In the genomic region with DNA sequence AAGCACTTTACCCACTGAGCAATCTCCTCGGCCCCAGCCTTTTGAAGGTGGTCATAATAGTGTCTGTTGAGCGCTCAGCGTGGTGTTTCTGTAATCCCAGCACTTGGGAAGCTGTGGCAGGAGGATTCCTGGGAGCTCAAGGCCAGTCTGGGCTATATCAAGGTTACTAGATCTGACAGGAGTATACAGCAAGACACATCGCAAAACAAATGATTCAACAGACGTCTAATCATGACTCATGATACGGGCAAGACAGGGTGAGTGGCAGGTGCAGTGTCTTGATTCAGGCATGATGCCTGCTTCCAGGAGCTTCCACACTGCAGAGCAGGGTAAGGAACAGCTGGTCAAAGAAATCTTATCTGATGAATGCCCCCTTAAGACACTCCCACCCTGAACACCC, we compare ENCODE assay signal across 26 mouse cellular contexts. TPM values are rescaled to one million over a fixed set of nuclear protein-coding genes. Genes with fewer than 3 reads are reported as not detected.
A peak's percentile ranks its signal among the peaks of the same experiment; 100 is the strongest.
DNase-seq lines count a peak whose midpoint lies in the region; TF ChIP-seq lines count a peak whose summit lies in the region.
"Had no signal": no experiment of that assay in that cellular context is flagged by ENCODE, and none has a peak within 500 bp of the region (broad histone marks: within the 10 kb centered on the region; RNA-seq: fewer than 3 reads in every experiment).

No protein-coding gene starts in this region.

- no peak for TF ChIP-seq CTCF in C2C12 (IDR thresholded peaks at IDR 0.05; ENCODE audit: control insufficient read depth, insufficient read depth, insufficient read length)

- H3K27me3 ChIP-seq in C2C12 (ENCODE audit: control insufficient read depth, insufficient read depth, insufficient read length), result peaks cover 13% of the 10 kb centered on the region

- H3K36me3 ChIP-seq in C2C12 (ENCODE audit: control insufficient read depth, insufficient read depth), result no peaks in the 10 kb centered on the region
- H3K36me3 ChIP-seq: G1E had no signal

- no peaks in the 10 kb centered on the region for H3K79me2 ChIP-seq in C2C12 (ENCODE audit: control insufficient read depth, insufficient read depth)

- H3ac ChIP-seq in C2C12 (ENCODE audit: control insufficient read depth, insufficient read length, low read depth), result no peak overlapping the region

- no peak overlapping the region for H3K4me3 ChIP-seq in C2C12 (ENCODE audit: insufficient read depth, poor library complexity, severe bottlenecking)

- no peaks in the 10 kb centered on the region for H3K79me3 ChIP-seq in C2C12 (ENCODE audit: low read depth)

- peak; percentile 38 to 71 for DNase-seq in adrenal gland, adult (ENCODE audit: inconsistent age in 2 of 2, low spot score in 1 of 2)
- DNase-seq in adrenal gland, postnatal 10 days, result no peak
- peak; percentile 52 for DNase-seq in adrenal gland, adult 2 months
- DNase-seq in adrenal gland, postnatal 25 days, result no peak
- DNase-seq in embryo, embryonic 11 days, result no peak
- DNase-seq: adrenal gland, adult 8-10 months; adrenal gland, postnatal 14 days; B cell, adult 2 months; cerebellum, adult 11 months; cerebellum, adult 11-12 months; cerebellum, adult 18-20 months; cerebellum, adult 2 months; cerebellum, adult 8-10 months; cerebellum, adult 9-10 months; cerebellum, adult 9-11 months; cerebellum, postnatal 10 days had no signal

TF ChIP-seq in C2C12, 6 proteins besides CTCF, POLR2A, EP300 and RAD21:
- TF ChIP-seq USF1 (IDR thresholded peaks at IDR 0.05; ENCODE audit: low read depth), result no peak
- TF ChIP-seq MYOD1 (IDR thresholded peaks at IDR 0.05; ENCODE audit: control insufficient read depth, insufficient read length, low read depth), result peak; percentile 66

RNA-seq across cellular contexts. Expression of a gene that starts 7.3 kb away (rescaled TPM):
- 1 to 10 TPM; 1.1 to 1.6 TPM for total RNA-seq in adrenal gland, postnatal 10 days (2021)
- 1 to 10 TPM; 3.5 to 5.0 TPM for total RNA-seq in adrenal gland, adult 2 months (2021)
- polyA plus RNA-seq in adrenal gland, adult 2 months (2012; rRNA removed), result 3.6 and 5.3 TPM in 2 replicates
- total RNA-seq in adrenal gland, postnatal 25 days (2021), result 1.9 and 2.1 TPM in 2 replicates
- polyA plus RNA-seq in C2C12 (2012; fragmentation: generic; extraction: Trizol), result not detected
- total RNA-seq: CH12.LX, ES-E14, MEL had no signal
- polyA plus RNA-seq: G1E had no signal

RNA-seq across cellular contexts. Expression of a gene that starts 18.2 kb away (rescaled TPM):
- total RNA-seq in adrenal gland, postnatal 10 days (2021), result not detected
- total RNA-seq in adrenal gland, adult 2 months (2021), result not detected
- not detected in 2 replicates for polyA plus RNA-seq in adrenal gland, adult 2 months (2012; rRNA removed)
- total RNA-seq in adrenal gland, postnatal 25 days (2021), result not detected in 2 replicates
- polyA plus RNA-seq in C2C12 (2012; fragmentation: generic; extraction: Trizol), result not detected
- total RNA-seq: adrenal gland, adult 18-20 months; adrenal gland, postnatal 36 days; CH12.LX; ES-E14 had no signal
- polyA plus RNA-seq: activated CD4-positive, CD25-positive, alpha-beta regulatory T cell, adult 4 months; CD4-positive, CD25-positive, alpha-beta regulatory T cell, adult 4 months; G1E had no signal

RNA-seq across cellular contexts. Expression of a gene that starts 19.1 kb away (rescaled TPM):
- total RNA-seq in adrenal gland, postnatal 10 days (2021), result 1 to 10 TPM; 9.7 to 9.8 TPM
- 10 to 100 TPM in 1 of 2 experiments, 1 to 10 TPM in 1; 9.9 to 10.4 TPM for total RNA-seq in adrenal gland, adult 2 months (2021)
- 20.1 and 21.3 TPM in 2 replicates for polyA plus RNA-seq in adrenal gland, adult 2 months (2012; rRNA removed)
- total RNA-seq in adrenal gland, postnatal 25 days (2021), result 11.1 and 13.4 TPM in 2 replicates
- 12.4 TPM for polyA plus RNA-seq in C2C12 (2012; fragmentation: generic; extraction: Trizol)

RNA-seq across cellular contexts. Expression of a gene that starts 37.5 kb away (rescaled TPM):
- total RNA-seq in adrenal gland, postnatal 10 days (2021), result under 1 TPM in 1 of 2 experiments, not detected in 1; 0.24 TPM
- not detected for total RNA-seq in adrenal gland, adult 2 months (2021)
- not detected in 2 replicates for polyA plus RNA-seq in adrenal gland, adult 2 months (2012; rRNA removed)
- total RNA-seq in adrenal gland, postnatal 25 days (2021), result not detected in 2 replicates
- polyA plus RNA-seq in C2C12 (2012; fragmentation: generic; extraction: Trizol), result not detected
- total RNA-seq: adrenal gland, adult 18-20 months; adrenal gland, adult 8-10 months; adrenal gland, postnatal 14 days; adrenal gland, postnatal 36 days; CH12.LX; G1E; MEL had no signal
- polyA plus RNA-seq: activated CD4-positive, CD25-positive, alpha-beta regulatory T cell, adult 4 months; CD4-positive, CD25-positive, alpha-beta regulatory T cell, adult 4 months; cerebellum, adult 2 months; G1E; Patski had no signal

RNA-seq across cellular contexts. Expression of a gene that starts 45.7 kb away (rescaled TPM):
- under 1 TPM in 1 of 2 experiments, not detected in 1; 0.27 TPM for total RNA-seq in adrenal gland, postnatal 10 days (2021)
- total RNA-seq in adrenal gland, adult 2 months (2021), result not detected
- polyA plus RNA-seq in adrenal gland, adult 2 months (2012; rRNA removed), result not detected in 2 replicates
- total RNA-seq in adrenal gland, postnatal 25 days (2021), result not detected in 2 replicates
- polyA plus RNA-seq in C2C12 (2012; fragmentation: generic; extraction: Trizol), result not detected
- total RNA-seq: adrenal gland, adult 8-10 months; adrenal gland, postnatal 14 days; CH12.LX; MEL had no signal
- polyA plus RNA-seq: CD4-positive, CD25-positive, alpha-beta regulatory T cell, adult 4 months; G1E had no signal

Comparison
In these comparisons a context has a peak if more than half of its experiments do, and no peak if none do; other contexts are left out.
1. DNase-seq: peak in adrenal gland, adult (2 of 2) and adrenal gland, adult 2 months (single experiment); none in adrenal gland, postnatal 10 days (single experiment), adrenal gland, postnatal 25 days (single experiment) and embryo, embryonic 11 days (single experiment).